Mouse (Mus musculus): ENCODE results near the gene St6galnac5. TPM values are rescaled to one million over a fixed set of nuclear protein-coding genes. Genes with fewer than 3 reads are reported as not detected.
A peak's percentile ranks its signal among the peaks of the same experiment; 100 is the strongest.

St6galnac5 gene
- total RNA-seq (2021) = 0.14 and 0.70 TPM in 2 replicates
- long read RNA-seq, partial matches to known transcripts = 0 of 1 reads
- long read RNA-seq, other reads (novel, unspliced or antisense) = 1 of 1 reads

DNA sequence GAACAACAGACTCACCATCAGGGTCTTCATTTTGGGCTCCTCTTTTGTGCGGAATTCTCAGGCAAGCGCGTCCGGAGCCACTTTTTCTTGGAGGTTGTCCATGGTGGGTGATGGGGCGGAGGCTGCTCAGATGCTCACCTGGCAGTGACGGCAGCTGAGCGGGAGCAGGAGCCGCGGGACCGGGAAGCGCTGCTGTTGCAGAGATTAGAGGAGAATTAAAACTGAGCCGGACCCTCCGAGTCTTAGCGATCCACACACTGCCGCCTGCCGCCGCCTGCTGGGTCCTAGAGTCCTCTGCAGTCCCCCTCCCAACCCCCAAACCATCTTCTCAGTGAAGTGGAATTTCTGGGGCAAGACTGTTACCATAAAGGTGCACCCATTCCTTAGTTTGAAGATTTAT lies at the start of gene St6galnac5:
TSS of gene St6galnac5 (minus strand) at position 259 of the 400 bp plus-strand sequence.
- DNase-seq = no peak

DNA sequence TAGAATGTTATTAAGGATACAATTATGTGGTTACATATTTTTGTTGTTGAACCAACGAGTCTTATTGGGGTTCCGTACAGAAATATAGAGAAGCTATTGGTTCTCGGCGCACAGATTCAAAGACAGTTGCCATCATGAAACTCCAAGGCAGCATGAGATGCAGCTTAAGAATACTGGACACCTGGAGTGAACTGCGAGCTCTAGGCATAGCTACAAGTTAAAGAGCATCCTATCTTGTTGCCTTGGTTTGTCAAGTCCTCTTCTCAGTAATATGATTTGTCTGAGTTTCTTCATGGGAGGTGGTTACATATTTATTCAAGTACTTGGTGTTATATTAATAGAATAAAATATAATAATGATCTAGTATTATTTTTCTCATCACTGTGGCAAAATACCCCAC lies 48.7 kb upstream of the St6galnac5 start:
- DNase-seq = no peak

DNA sequence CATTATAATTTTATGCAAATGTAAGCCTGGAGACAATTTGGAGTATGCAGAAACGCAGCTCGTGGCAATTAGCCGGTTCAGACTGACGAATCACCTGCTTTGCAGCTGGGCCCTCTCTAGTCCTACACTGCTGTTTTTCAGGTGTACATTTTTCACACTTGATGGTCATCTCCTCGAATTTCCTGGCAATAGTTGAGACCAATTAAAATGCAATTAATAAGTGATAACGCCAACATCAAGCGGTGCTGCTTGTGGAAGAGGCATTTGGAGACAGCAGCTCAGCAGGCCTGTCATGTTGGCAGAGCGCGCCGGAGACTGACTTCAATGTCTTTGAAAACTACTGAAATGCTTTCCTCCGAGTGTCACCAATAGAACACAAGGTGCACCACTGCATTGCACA lies 42.0 kb upstream of the St6galnac5 start:
- no peak for DNase-seq

DNA sequence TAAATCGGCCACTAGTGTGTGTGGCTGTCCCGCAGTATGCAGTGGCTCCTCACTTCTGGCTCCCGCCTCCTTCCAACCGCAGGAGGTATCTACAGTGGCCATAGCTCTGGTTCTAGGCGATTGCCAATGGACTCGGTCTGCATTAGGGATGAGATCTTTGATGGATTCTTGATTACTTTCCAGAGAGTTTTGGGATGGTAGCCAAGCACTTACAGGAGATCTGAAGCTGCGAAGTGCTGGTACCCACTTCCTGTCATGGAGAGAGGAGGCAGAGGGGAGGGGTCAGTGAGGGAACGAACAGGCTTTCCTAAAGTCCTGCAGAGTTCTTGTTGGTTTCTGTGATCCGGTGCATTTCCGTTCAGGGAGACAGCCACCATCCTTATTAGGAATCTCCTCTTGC lies 36.0 kb upstream of the St6galnac5 start:
- no peak for DNase-seq

DNA sequence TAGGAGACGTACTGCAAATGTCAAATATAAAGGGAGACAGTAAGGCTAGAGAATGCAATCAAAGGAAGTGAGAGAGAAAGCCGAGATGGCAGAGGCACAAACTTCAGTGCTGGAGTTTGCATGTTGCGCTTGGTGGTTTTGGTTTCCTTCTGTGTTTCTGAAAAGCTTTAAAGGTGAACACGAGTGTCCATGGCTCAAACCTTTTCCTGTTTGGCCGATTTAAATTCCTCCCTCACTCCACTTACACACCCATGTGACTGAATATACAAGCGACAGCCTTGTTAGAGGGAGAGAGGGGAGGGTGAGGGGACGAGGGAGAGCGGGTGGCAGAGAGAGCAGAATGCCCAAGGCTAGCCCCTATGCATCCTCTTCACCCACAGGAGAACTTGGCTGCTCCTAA lies 34.3 kb upstream of the St6galnac5 start:
- DNase-seq = no peak

DNA sequence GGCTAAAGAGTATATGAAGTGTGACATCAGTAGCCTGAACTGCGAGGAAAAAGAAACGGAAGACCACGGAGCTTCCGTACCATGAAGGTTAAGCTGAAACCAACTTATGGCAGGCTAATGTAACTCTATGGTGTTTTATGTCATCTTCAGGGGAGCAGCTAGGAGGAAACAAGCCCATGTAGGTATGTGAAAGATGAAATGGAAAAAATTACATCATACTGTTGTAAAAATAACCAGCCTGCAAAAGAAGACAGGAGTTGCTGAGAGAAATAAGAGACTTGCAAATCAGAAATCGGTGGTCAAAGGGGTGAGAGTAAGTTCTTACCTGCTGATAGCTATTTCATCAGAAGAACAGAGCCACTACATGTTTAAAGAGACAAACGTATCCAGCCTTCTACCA lies 24.8 kb upstream of the St6galnac5 start:
- DNase-seq = no peak

DNA sequence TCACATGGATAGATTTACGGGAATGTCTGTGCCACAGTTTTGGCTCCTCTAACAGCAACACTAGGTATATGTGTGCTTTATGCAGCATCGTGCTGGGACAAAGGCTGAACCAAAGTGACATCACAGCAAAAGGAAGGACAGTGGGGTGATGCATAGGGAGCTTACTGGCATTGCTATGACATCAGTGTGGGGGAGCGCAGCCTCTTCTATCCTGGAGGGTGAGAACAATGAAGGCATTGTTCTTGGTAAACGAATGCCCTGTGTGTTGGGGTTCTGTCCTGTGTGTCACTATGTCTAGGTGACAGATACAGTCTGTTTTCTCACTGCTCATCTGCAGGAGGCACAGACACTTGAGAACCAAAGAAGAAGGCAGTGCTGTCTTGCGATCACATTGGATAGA lies 16.9 kb upstream of the St6galnac5 start:
- no peak for DNase-seq

DNA sequence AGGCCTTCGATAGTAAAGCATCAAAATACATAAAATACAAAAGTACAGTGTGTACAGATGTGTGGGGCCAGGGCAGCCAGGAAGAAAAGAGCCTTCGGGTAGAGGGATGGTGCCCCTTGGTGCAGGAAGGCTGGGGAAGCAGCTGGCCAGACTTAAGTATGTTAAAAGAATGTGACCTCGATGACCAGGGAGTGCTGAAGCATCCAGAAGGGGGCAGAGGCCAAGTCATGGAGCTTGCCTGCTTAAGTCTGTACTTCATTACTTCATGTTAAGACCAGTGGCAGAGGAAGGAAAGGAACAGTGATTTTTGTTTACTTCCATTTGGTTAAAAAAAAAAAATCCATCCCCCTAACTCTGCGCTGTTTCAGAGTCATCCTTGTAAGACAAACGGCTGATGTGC lies 16.1 kb upstream of the St6galnac5 start:
- DNase-seq = no peak

DNA sequence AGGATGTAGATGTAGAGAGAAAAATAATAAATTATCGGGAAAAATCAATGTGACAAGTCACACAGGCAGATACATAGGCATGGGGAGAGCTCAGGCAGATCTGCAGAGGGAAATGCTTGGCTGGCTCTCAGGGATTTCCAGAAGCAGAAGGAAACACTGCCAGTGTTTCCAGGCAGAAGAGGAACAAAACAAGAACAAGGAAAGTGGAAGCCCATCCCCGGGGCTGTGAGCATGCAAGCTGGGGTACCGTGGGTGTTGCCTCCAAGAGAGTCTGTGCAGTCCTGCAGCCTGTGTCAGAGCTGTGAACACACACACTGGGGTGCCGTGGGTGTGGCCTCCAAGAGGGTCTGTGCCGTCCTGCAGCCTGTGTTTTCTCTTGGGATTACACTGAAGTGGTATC lies 11.6 kb upstream of the St6galnac5 start:
- no peak for DNase-seq

DNA sequence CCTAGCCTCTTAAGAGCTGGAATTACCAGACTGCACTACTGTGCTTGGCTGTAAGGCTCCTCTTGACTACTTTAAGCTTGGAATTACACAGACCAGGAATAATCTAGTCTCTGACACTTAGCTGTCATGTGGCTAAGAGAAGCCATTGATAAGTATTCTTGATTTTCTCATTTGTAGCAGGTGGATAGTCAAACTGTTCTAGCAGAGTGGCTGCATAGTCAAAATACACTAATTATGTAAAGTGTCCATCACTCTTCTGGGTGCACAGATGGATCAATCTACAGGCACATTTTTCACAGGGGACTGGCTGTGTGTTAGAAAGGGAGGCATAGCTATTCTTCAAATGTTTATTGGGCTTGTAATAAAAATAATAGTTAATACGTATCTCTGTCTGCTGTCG lies 8.7 kb upstream of the St6galnac5 start:
- no peak for DNase-seq

DNA sequence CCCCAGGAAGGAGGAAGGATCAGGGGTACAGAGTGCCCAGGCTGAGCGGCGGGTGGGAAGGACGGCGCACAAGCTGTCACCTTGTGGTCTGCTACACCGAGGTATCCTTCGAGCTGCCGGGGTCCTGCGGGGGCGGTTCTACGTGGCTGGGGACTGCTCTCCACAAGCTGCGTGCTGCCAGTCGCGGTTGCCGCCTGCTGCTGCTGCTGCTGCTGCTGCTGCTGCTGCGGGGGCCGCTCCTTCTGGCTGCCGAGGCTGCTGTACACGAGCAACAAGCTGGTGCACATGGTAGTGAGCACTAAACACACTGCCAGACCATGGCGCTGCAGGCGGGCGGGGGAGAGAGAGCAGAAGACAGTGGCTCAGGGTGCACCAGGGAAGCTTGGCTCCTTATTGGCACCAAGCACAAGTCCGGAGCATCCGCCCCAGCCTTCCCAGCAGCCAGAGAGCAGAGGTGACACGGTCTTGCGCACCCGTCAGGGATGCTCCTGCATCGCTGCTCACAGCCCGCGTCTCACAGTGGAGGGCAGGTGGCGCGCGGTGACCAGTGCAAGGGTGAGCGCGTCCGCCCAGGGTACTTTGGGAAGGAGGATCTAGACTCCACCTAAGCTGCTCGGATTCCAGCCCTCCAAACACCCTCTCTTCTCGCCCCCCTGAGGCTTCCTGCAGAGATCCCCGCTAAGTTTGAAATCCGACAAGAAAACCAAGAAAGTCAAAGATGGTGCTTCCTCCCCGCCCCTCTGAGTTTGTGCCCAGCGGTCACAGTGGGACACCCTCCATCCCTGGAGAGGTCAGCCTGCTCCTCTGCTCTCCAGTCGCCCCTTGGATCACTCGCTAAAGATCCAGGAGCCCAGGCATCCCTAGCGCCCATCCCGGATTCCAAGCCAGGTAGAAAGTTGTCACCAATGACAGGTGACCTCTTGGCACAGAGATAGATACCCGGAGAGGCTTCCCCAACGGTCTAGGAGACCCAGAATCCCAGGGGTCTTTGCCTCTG lies 770 bp downstream of the St6galnac5 start:
- peak; percentile 5 for DNase-seq

DNA sequence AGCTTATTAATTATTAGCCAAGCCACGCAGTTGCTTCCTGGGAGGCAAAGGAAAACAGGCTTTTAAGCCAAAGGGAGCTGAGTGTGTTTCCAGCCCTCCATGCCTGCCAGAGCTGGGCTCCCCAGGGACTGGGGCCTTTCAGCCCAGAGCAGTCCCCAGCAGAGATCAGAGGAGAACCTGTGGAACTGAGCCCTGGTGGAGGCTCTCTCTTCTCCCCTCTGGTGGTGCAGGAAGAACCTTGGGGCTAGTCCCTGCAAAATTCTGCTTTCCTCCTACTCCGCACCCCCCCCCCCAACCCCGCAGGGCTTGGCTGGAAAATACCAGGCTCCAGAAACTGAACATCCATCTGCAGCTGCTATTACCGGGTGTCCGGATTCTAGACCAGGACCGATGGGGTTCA lies 1.6 kb downstream of the St6galnac5 start:
- peak; percentile 9 for DNase-seq

DNA sequence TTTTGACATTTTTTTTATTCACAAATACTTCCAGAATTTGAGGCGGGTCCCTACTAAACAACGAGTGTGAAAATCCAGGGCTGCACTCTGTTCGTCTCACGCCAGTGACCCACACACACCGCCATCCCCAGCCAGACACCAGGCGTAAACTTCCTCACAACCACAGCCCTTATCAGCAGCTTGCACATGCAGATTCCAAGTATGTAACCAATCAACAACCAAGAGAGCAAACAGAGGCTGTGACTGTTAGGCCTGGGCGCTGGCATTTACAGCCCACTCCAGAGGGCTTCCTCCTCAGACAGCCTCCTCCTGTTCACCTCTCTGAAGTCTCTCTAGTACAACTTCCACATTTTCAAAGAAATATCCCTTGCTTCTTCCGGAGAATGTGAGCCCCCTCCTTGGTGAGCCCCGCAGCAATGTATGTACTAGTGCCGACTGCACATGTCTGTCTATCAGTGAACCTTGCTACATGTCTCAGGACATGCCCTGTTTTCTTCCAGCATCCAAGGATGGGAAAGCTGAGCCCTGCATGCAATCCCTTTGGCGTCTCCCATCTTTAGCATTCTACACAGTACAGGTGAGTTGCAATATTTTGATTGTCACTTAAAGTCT lies 2.5 kb downstream of the St6galnac5 start:
- no peak for DNase-seq

DNA sequence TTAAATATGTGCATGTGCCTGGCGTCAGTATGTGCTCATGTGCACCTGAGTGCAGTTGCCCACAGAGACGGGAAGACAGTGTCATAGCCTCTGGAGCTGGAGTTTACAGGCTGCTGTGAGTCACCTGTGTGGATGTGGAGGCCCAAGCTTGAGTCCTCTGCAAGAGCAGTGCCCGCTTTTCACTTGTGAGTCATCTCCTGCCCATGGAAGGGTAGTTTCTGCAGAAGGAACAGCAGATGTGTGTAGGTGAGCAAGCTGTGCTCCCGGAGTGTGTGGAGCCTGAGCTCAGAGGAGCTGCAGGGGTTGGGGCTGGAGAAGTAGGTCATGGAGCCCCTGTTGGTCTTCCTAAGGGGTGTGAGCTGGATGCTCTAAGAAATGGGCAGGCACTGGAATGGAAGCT lies 10.7 kb downstream of the St6galnac5 start:
- no peak for DNase-seq

DNA sequence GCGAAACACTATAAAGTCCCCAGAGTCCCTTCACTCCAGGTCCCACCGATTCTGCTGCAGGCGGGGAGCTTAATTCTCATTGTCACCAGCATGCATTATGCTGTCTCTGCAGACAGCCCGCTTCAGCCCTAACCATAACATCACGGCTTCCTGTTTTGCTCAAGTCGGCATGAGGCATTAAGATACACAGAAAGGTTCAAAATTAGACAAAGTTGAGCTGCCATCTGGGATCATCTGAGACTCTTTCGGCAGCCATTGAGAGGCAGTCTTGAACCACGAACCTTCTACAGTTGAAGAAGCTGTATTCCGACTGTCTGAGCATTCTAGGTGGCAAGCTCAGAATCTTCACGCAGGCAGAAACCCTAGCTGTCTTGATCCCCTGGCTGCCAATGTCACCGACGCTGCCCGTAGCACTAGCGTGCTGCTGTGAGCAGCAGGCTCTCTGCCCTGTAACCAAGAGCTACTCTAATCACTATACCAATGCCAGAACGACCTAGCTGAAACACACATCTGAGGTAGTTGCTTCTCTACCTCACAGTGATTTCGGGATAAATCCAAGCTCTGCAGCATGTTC lies 12.2 kb downstream of the St6galnac5 start:
- no peak for DNase-seq

DNA sequence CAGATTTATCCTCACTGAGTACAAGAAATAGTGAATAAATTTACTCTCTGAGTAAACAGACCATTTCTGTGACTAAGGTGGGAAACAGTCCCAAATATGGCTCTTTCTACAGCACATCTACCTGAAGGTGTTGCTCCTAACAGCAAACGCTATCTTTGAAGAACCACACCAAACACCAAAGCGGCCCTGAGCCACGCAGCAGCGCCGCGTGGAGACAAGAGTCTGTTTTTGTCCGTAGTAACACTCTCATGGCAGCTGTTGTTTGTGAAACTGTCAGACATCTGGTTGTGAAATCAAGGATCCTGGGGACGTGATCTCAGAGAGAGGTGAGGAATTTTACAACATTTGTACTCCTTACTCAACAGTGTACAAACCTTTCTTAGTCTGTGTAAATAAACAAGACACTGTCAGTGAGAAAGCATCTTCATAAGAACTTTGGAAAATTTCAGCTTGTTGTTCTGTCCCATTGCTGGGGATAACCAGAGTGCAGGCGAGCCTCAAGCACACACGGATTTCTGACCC lies 20.1 kb downstream of the St6galnac5 start:
- DNase-seq = no peak

DNA sequence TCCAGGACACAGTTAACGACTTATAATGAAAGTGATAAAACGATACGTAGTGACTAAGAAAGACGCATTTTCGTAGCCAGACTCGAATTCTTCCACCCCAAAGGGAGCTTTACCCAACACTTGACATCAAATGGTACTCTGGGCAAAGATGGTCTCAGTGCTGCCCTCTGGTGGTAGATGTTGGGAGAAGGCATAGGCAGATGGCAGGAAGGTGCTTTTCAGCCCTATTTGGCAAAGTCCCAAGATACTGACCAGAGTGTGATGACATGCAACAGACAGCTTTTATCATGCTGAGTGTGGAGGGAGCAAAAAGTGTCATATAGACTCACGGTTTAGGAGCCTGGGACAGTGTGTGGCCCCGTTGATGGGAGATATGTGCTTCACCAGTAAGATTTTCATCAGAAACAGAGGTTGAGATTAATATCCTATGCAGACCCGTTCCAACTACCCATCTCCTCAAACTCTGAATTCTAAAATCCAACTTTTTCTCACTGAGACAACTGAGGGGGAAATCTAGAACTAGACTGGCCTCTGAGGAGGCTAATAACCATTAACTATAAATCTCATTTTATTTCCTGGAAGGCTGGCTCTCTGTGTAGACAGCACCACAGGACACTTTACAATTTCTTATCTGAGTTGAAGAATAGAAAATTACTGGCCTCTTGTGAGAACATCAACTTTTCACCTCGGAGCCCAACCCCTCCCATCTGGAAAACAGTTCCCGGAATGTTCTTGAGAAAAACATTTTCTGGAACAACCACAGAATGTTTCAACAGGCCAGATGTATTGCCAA lies 23.5 kb downstream of the St6galnac5 start:
- peak; percentile 56 for DNase-seq

DNA sequence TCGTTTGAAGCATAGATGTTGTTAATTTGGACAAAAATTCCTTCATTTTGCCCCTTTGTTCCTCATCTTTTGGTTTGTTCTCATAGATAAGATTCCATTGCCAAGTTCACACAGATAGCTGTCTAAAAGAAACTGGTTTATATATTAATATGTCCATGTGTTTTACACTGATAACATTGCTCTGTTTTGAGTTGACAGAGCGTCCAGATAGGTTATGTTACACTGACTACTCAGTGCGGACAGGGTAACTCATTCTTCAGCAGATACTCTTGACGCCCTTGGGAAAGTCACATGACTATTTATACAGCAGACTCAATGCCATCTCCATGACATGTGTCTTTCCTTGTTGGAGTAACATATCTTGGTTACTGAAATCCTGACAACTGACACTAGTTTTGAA lies 25.3 kb downstream of the St6galnac5 start:
- no peak for DNase-seq

DNA sequence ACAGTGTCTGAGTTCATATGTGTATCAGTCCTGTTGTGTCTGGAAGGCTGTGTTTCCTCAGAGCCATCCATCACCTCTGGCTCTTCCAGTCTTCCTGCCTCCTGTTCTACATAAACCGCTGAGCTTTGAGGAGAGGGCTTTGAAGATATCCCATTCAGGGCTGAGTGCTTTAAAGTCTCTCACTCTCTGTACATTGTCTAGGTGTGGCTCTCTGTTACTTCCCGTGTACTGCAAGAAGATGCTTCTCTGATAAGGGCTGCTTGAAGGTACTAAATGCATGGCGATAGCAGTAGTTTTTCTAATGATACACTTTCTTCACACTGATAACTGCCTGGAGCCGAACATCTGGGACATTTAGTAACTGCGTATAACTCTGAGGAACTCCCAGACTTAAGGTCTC lies 26.0 kb downstream of the St6galnac5 start:
- no peak for DNase-seq

DNA sequence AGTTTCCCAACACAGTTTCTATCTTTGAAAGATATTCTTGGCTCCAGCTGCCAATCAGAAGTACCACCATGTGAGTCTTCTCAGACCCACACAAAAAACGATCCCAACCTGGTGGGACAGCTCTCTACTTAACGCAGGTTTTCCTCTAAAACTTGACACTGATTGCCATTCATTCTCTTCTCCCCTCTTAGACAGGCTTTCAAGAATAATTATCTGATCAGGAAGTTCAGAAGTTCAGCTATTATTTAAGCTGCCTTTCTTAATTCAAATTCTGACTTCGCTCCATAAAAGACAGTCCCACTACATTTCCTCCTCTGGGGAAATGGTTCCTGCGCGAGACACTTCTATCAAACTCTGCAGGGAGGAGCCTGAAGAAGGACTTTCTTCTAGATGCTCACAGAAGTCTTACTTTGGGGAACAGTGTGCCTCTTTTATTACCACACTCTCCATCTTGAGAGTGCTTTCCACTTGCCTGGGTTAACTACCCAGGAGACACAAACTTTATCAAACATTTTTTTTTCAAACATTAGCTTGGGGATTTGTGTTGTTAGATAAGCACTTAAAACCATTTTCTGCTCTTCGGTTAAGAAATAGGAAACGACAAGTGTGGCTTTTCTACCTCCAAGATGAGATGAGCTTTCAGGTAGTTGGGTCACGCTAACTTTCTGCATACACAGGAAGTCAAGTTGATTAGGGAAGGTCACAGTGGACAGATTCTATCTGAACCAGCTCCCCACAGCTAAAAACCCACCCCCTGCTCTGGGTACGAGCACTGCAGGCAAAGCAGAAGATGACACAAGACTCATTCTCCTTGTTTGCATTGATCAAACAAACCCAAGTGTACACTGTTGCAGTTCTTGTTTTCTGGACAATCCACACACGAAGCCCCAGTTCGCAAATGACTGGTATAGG lies 30.2 kb downstream of the St6galnac5 start:
- no peak for DNase-seq

DNA sequence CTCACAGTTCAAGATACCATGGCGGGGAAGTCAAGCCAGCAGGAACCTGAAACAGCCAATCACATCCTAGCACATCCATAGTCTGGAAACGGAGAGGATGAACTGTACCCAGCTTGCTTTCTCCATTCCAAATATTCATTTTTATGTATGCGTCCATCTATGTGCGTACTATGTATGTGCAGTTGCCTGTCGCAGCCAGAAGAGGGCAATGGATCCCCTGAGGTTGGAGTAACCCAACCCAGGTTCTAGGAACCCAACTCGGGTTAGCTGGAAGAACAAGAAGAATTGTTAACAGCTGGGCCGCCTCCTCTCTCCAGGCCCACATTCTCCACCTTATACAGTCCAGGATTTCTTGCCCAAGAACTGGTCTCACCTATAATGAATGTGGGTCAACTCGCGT lies 31.1 kb downstream of the St6galnac5 start:
- no peak for DNase-seq

All from adrenal gland, postnatal 25 days (tissue).